Mouse (Mus musculus) midbrain, embryonic 14.5 days (tissue): ENCODE measurements around the gene Gpr35. TPM values are rescaled to one million over a fixed set of nuclear protein-coding genes. Genes with fewer than 3 reads are reported as not detected.

Experiments
- ATAC-seq: fragments of 200-750 bp; cut with Nextera tagmentation; 2 replicates; pipeline ENCODE4 v1.8.0; 2017; ENCODE audit warnings: moderate number of reproducible peaks, moderate library complexity; ENCODE audit not compliant: low FRiP score, low TSS enrichment
- DNase-seq: peaks from one replicate; pipeline ENCODE4 v3.0.0-alpha.2; 2015
- H3K27ac ChIP-seq: fragments of 300-500 bp; sonication (generic); replicated peaks from 2 replicates; pipeline ENCODE4 v1.5.1; 2014; ENCODE audit warnings: mild to moderate bottlenecking, low read depth, low read length, moderate library complexity
- H3K27me3 ChIP-seq: fragments of 300-500 bp; sonication (generic); 2 replicates; pipeline ENCODE4 v1.6.1; 2014; ENCODE audit warnings: low read length, control low read depth, mixed read lengths; ENCODE audit not compliant: control insufficient read depth, insufficient read depth
- H3K36me3 ChIP-seq: fragments of 300-500 bp; sonication (generic); 2 replicates; pipeline ENCODE4 v1.6.1; 2014; ENCODE audit warnings: low read length, control low read depth; ENCODE audit not compliant: control insufficient read depth, insufficient read depth
- H3K4me1 ChIP-seq: fragments of 300-500 bp; sonication (generic); 2 replicates; pipeline ENCODE4 v1.6.1; 2014; ENCODE audit warnings: mild to moderate bottlenecking, antibody characterized with exemption, low read length, control low read depth; ENCODE audit not compliant: control insufficient read depth, insufficient read depth
- H3K4me2 ChIP-seq: fragments of 300-500 bp; sonication (generic); 2 replicates; pipeline ENCODE4 v1.6.1; 2014; ENCODE audit warnings: mild to moderate bottlenecking, low read length, moderate library complexity
- H3K4me3 ChIP-seq: fragments of 300-500 bp; sonication (generic); replicated peaks from 2 replicates; pipeline ENCODE4 v1.5.1; 2014; ENCODE audit warnings: low read depth, low read length
- H3K9ac ChIP-seq: fragments of 300-500 bp; sonication (generic); replicated peaks from 2 replicates; pipeline ENCODE4 v1.6.1; 2014; ENCODE audit warnings: mild to moderate bottlenecking, low read length, moderate library complexity
- H3K9me3 ChIP-seq: fragments of 300-500 bp; sonication (generic); 2 replicates; pipeline ENCODE4 v1.6.1; 2016; ENCODE audit warnings: low read length, control low read depth, mixed read lengths; ENCODE audit not compliant: control insufficient read depth
- WGBS: fragments of 180-500 bp; shearing (Covaris S2); extraction: QIAGEN DNeasy Blood & Tissue Kit; methylation state at CpG from one replicate; pipeline ENCODE4 v1.1.7; 2014; 5-methylcytosine and 5-hydroxymethylcytosine counted together
- polyA plus RNA-seq: library from polyadenylated mRNA; unstranded; fragments of >200 nt; fragmentation: Nextera tagmentation; extraction: Ambion mirVana; gene quantifications from 2 replicates; pipeline ENCODE4 v1.2.1, GENCODE M21; 2014

Gpr35 gene
- polyA plus RNA-seq, 1 experiment from 2014 or later, result 1.3 TPM

GRCm38 (mm10) chr1:92910239-92910885 lies 40.3 kb upstream of the Gpr35 start, which contains the start of gene Rnpepl1:
Gene Rnpepl1 (plus strand): TSS chr1:92910783.
- no peaks in the 10 kb centered on the region for H3K9me3 ChIP-seq
- H3K27ac ChIP-seq, result peak within 1 kb of the TSS; percentile 95
- peak within 1 kb of the TSS; percentile 97 for H3K9ac ChIP-seq
- peak within 1 kb of the TSS; percentile 94 for H3K4me2 ChIP-seq
- H3K27me3 ChIP-seq, result 0 out of 2 replicates have a peak, but pooled peaks cover 5% of the 10 kb centered on the region
- H3K4me3 ChIP-seq, result peak within 1 kb of the TSS; percentile 78
- peak; percentile 80 for ATAC-seq
- DNase-seq, result peak; percentile 93
- peaks cover 16% of the 10 kb centered on the region for H3K36me3 ChIP-seq
- WGBS, result under 1% methylated on average over 44 of the region's 57 CpGs
- H3K4me1 ChIP-seq, result peaks cover 36% of the 10 kb centered on the region

GRCm38 (mm10) chr1:92910925-92911720 lies 39.5 kb upstream of the Gpr35 start:
- peak overlapping the region; percentile 97 for H3K9ac ChIP-seq
- 0 out of 2 replicates have a peak, but pooled peaks cover 5% of the 10 kb centered on the region for H3K27me3 ChIP-seq
- H3K4me1 ChIP-seq, result peaks cover 36% of the 10 kb centered on the region
- H3K9me3 ChIP-seq, result no peaks in the 10 kb centered on the region
- DNase-seq (peak; percentile 82), ATAC-seq (peak; percentile 39)
- peaks cover 24% of the 10 kb centered on the region for H3K36me3 ChIP-seq
- peak overlapping the region; percentile 78 for H3K4me3 ChIP-seq
- peak overlapping the region; percentile 94 for H3K4me2 ChIP-seq
- peak overlapping the region; percentile 95 for H3K27ac ChIP-seq
- under 1% methylated on average over 68 of the region's 85 CpGs for WGBS

GRCm38 (mm10) chr1:92911721-92912138 lies 38.9 kb upstream of the Gpr35 start:
- Histone ChIP-seq H3K27ac (peak overlapping the region; percentile 95), H3K4me2 (peak overlapping the region; percentile 94), H3K36me3 (peaks cover 30% of the 10 kb centered on the region), H3K4me3 (peak overlapping the region; percentile 78), H3K9ac (peak overlapping the region; percentile 97), H3K9me3 (no peaks in the 10 kb centered on the region), H3K27me3 (0 out of 2 replicates have a peak, but pooled peaks cover 5% of the 10 kb centered on the region), H3K4me1 (peaks cover 36% of the 10 kb centered on the region)
- DNase-seq (no peak), ATAC-seq (no peak)
- WGBS, result 35% methylated on average over 8 of the region's 8 CpGs

GRCm38 (mm10) chr1:92912286-92912685 lies 38.4 kb upstream of the Gpr35 start:
- DNase-seq (peak; percentile 32), ATAC-seq (no peak)
- Histone ChIP-seq H3K36me3 (peaks cover 35% of the 10 kb centered on the region), H3K9ac (peak overlapping the region; percentile 97; the same call in 1 of the 2 replicates), H3K4me2 (peak overlapping the region; percentile 94), H3K4me1 (peaks cover 36% of the 10 kb centered on the region), H3K4me3 (peak overlapping the region; percentile 78), H3K9me3 (no peaks in the 10 kb centered on the region), H3K27me3 (0 out of 2 replicates have a peak, but pooled peaks cover 5% of the 10 kb centered on the region), H3K27ac (peak overlapping the region; percentile 95)
- 47% methylated on average over 1 of the region's 1 CpGs for WGBS

- no peaks in the 10 kb centered on the region for H3K9me3 ChIP-seq
- no peak overlapping the region for H3K4me3 ChIP-seq
- no peak overlapping the region for H3K4me2 ChIP-seq
- DNase-seq, result no peak
- 80% methylated on average over 4 of the region's 4 CpGs for WGBS
- peaks cover 27% of the 10 kb centered on the region for H3K4me1 ChIP-seq
- no peak overlapping the region for H3K9ac ChIP-seq
- H3K36me3 ChIP-seq, result peaks cover 55% of the 10 kb centered on the region
- no peak for ATAC-seq
- H3K27me3 ChIP-seq, result no peaks in the 10 kb centered on the region
- H3K27ac ChIP-seq, result no peak overlapping the region
Observed at GRCm38 (mm10) chr1:92914239-92914638, 36.4 kb upstream of the Gpr35 start.

GRCm38 (mm10) chr1:92914993-92915392 lies 35.7 kb upstream of the Gpr35 start:
- peaks cover 19% of the 10 kb centered on the region for H3K4me1 ChIP-seq
- no peak overlapping the region for H3K4me2 ChIP-seq
- DNase-seq, result no peak
- H3K36me3 ChIP-seq, result peaks cover 62% of the 10 kb centered on the region
- no peaks in the 10 kb centered on the region for H3K9me3 ChIP-seq
- WGBS, result 96% methylated on average over 11 of the region's 11 CpGs
- H3K9ac ChIP-seq, result no peak overlapping the region
- no peaks in the 10 kb centered on the region for H3K27me3 ChIP-seq
- H3K4me3 ChIP-seq, result no peak overlapping the region
- ATAC-seq, result no peak
- H3K27ac ChIP-seq, result no peak overlapping the region

- Histone ChIP-seq H3K36me3 (peaks cover 75% of the 10 kb centered on the region), H3K27me3 (no peaks in the 10 kb centered on the region), H3K4me3 (no peak overlapping the region), H3K27ac (no peak overlapping the region), H3K9ac (no peak overlapping the region), H3K9me3 (no peaks in the 10 kb centered on the region), H3K4me2 (no peak overlapping the region), H3K4me1 (peaks cover 13% of the 10 kb centered on the region)
- DNase-seq (no peak), ATAC-seq (no peak)
- 96% methylated on average over 9 of the region's 9 CpGs for WGBS
Observed at GRCm38 (mm10) chr1:92916725-92917124, 33.9 kb upstream of the Gpr35 start.

- WGBS, result 97% methylated on average over 11 of the region's 11 CpGs
- Histone ChIP-seq H3K9me3 (no peaks in the 10 kb centered on the region), H3K36me3 (peaks cover 71% of the 10 kb centered on the region)
Observed at GRCm38 (mm10) chr1:92919151-92919550, 31.5 kb upstream of the Gpr35 start.

More at GRCm38 (mm10) chr1:92919151-92919550, 31.5 kb upstream of the Gpr35 start:
- Histone ChIP-seq H3K27ac (no peak overlapping the region), H3K4me1 (no peaks in the 10 kb centered on the region), H3K27me3 (no peaks in the 10 kb centered on the region), H3K4me3 (no peak overlapping the region), H3K4me2 (no peak overlapping the region), H3K9ac (no peak overlapping the region)
- no peak for DNase-seq
- no peak for ATAC-seq
